Mouse (Mus musculus): ENCODE results near the gene Wbp1.
A peak's percentile ranks its signal among the peaks of the same experiment; 100 is the strongest.

Gene Wbp1

GRCm38 (mm10) chr6:83115682-83116372 lies 5.5 kb downstream of the Wbp1 start:
- no peak for DNase-seq

- peak; percentile 88 for DNase-seq
Observed at GRCm38 (mm10) chr6:83115011-83115671, 6.2 kb downstream of the Wbp1 start, which contains the start of gene Mogs. Gene Mogs (plus strand): TSS chr6:83115496.

- DNase-seq: no peak
Observed at GRCm38 (mm10) chr6:83111510-83112136, 9.7 kb downstream of the Wbp1 start.

GRCm38 (mm10) chr6:83108762-83109668 lies 12.3 kb downstream of the Wbp1 start, which contains the start of gene Mrpl53:
Gene Mrpl53 (plus strand): TSS chr6:83109040.
- peak; percentile 76 for DNase-seq

GRCm38 (mm10) chr6:83107566-83108400 lies 13.6 kb downstream of the Wbp1 start:
- peak; percentile 66 for DNase-seq

GRCm38 (mm10) chr6:83104158-83104557 lies 17.2 kb downstream of the Wbp1 start:
- DNase-seq: no peak

- DNase-seq: no peak
Observed at GRCm38 (mm10) chr6:83103130-83103650, 18.2 kb downstream of the Wbp1 start.

- peak; percentile 54 for DNase-seq
Observed at GRCm38 (mm10) chr6:83101688-83102556, 19.4 kb downstream of the Wbp1 start.

GRCm38 (mm10) chr6:83101316-83101687 lies 20.1 kb downstream of the Wbp1 start, which contains the start of the genes Ccdc142 and Gm42688:
Gene Ccdc142 (plus strand): TSS chr6:83101601.
Gene Gm42688 (plus strand): TSS chr6:83101617.
- peak; percentile 87 for DNase-seq

GRCm38 (mm10) chr6:83098411-83098810 lies 22.9 kb downstream of the Wbp1 start:
- DNase-seq: no peak

GRCm38 (mm10) chr6:83095968-83096367 lies 25.4 kb downstream of the Wbp1 start:
- DNase-seq: no peak

GRCm38 (mm10) chr6:83092416-83093127 lies 28.8 kb downstream of the Wbp1 start:
- no peak for DNase-seq

GRCm38 (mm10) chr6:83087926-83088260 lies 33.5 kb downstream of the Wbp1 start:
- no peak for DNase-seq

- DNase-seq: no peak
Observed at GRCm38 (mm10) chr6:83087205-83087925, 34.0 kb downstream of the Wbp1 start.

- DNase-seq: no peak
Observed at GRCm38 (mm10) chr6:83086121-83087035, 35.0 kb downstream of the Wbp1 start, which contains the start of gene Lbx2. Gene Lbx2 (plus strand): TSS chr6:83086367.

- no peak for DNase-seq
Observed at GRCm38 (mm10) chr6:83084477-83084876, 36.9 kb downstream of the Wbp1 start.

- no peak for DNase-seq
Observed at GRCm38 (mm10) chr6:83083497-83083896, 37.9 kb downstream of the Wbp1 start.

GRCm38 (mm10) chr6:83080210-83080609 lies 41.1 kb downstream of the Wbp1 start:
- DNase-seq: no peak

Measured in cerebellum, adult 11 months (tissue).